Mouse (Mus musculus) layer of hippocampus, adult 18-20 months (tissue): ENCODE results near the gene Cacna1b. TPM values are rescaled to one million over a fixed set of nuclear protein-coding genes. Genes with fewer than 3 reads are reported as not detected.

ENCODE experiments used
- DNase-seq, 2 experiments: peaks; one replicate each; pipeline ENCODE4 v3.0.0; 2022; ENCODE audit warnings: low spot score in 2 of 2
- total RNA-seq, 2 experiments: library from RNA; stranded (reverse); gene quantifications; 2 replicates each; pipeline ENCODE4 v1.2.3; 2021

Cacna1b gene
- total RNA-seq, 2 experiments from 2014 or later: 71.1 to 71.2 TPM

GRCm38 (mm10) chr2:24556347-24556746 is 206.6 kb downstream of the Cacna1b start:
- no peak for DNase-seq

DNA sequence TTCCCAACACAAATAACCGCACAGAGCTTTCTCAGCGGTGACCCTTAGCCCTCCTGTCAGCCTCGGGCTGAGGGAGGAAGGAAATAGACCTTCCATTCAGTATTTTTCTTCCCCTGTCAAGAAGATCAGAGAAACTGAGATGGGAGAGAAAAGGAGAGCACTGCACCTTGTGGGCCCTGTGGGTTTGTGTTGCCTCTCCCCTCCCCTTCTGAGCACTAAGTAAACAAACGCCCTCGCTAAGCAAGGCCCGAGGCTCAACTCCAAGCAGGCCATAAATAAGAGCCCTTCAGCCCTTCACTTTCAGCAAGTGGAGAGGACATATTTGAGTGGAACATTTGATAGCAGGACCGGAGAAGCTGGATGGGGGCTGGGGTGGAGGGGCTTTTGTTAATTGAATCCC is 209.0 kb downstream of the Cacna1b start:
- no peak for DNase-seq

Other genes with a start within 250 kb of the Cacna1b start
- 10 to 100 TPM; 53.3 to 58.8 TPM for gene Ehmt1, start 156.5 kb upstream of the Cacna1b start, total RNA-seq
- 10 to 100 TPM; 11.2 to 11.3 TPM for gene Arrdc1, start 172.1 kb upstream of the Cacna1b start, total RNA-seq
- gene Zmynd19, start 186.6 kb upstream of the Cacna1b start, total RNA-seq: 10 to 100 TPM; 36.4 to 39.1 TPM
- gene Dph7, start 199.2 kb upstream of the Cacna1b start, total RNA-seq: 10 to 100 TPM; 34.1 to 34.2 TPM
- 10 to 100 TPM; 88.0 to 88.2 TPM for gene Mrpl41, start 211.9 kb upstream of the Cacna1b start, total RNA-seq
- gene Pnpla7, start 212.9 kb upstream of the Cacna1b start, total RNA-seq: 10 to 100 TPM; 29.7 to 32.4 TPM